Mouse (Mus musculus): ENCODE data around the gene Pgm5. TPM values are rescaled to one million over a fixed set of nuclear protein-coding genes. Genes with fewer than 3 reads are reported as not detected.
"Not testable (repeated sequence)": the region's sequence is repeated elsewhere in the genome, so short reads cannot be mapped to it uniquely, and the experiment has no call there.

Pgm5 gene
- polyA plus RNA-seq, 1 experiment, result 0.44 TPM

DNA sequence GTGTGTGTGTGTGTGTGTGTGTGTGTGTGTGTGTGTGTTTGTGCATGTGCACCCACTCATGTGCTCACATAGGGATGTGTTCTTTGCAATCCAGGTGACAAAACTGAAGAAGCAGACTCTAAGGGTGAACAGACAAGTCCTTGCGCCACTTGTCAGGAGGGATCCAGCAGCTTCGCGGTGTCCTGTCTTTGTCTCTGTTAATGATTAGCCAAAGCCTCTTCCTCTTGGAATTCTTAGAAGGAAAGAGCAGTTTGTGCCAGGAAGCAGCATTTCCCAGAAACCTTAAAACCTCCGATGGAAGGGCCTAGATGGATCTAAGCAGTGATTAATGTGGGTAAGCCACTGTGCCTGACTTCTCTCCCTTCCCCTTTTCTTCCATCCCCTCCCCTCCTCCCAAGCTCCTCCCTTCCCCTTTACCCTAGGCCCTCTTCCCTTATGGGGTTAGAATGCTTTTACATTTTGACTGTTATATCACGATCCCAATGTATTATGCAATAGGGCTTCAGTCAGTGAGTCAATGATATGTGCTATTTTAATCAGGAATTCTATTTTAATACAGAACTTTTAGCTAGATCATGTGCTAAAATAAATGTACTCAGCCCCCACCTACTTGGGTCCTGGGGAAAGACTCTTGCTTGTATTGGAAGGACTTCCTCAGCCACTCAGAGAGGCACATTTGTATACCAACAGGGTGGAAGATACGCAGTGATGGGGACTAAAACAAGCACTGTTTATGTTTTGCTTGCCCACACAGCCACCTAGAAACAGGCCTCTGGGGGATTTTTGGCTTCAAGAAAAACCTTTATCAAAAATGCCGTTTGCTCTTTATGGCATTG lies 154.4 kb downstream of the Pgm5 start:
- 77% methylated on average over 7 of the region's 7 CpGs for WGBS

DNA sequence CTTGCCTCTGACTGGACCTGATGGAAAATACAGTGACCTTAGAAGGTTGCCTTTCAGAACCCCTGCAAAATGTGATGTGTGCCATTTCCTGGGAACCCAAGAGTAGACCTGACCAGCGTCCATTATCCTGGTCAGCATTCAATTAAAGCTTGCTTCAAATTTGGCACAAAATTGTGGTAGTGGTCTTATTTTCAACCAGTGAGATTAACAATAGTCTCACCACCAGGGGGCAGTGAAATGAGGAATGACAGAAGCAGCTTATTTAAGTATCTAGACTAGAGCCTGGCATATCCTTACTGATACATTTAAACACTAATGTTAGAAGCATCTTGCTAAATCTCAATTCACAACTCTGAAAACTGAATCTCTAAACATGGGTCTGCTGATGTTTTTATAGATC lies 156.3 kb downstream of the Pgm5 start:
- Histone ChIP-seq H3K4me3 (ENCODE audit: extremely low read depth, insufficient read depth, insufficient read length) (no peak overlapping the region), H3K36me3 (ENCODE audit: control insufficient read depth, insufficient read depth, low read length) (no peaks in the 10 kb centered on the region), H3K4me1 (ENCODE audit: control insufficient read depth, insufficient read depth, insufficient read length) (no peaks in the 10 kb centered on the region), H3K27me3 (ENCODE audit: control insufficient read depth, insufficient read depth, low read length) (no peaks in the 10 kb centered on the region), H3K27ac (ENCODE audit: insufficient read depth, low read length) (no peak overlapping the region)
- 77% methylated on average over 1 of the region's 1 CpGs for WGBS
- TF ChIP-seq CTCF (IDR thresholded peaks at IDR 0.05; ENCODE audit: extremely low read depth, insufficient read depth, insufficient read length, insufficient replicate concordance) (no peak), POLR2A (IDR thresholded peaks at IDR 0.05; ENCODE audit: low read depth, low read length) (no peak)
- no peak for DNase-seq (ENCODE audit: low read depth in 1 of 2, low spot score in 2 of 2)

More for the DNA sequence above, 154.4 kb downstream of the Pgm5 start:
- Histone ChIP-seq H3K27ac (ENCODE audit: insufficient read depth, low read length) (no peak overlapping the region), H3K36me3 (ENCODE audit: control insufficient read depth, insufficient read depth, low read length) (no peaks in the 10 kb centered on the region), H3K27me3 (ENCODE audit: control insufficient read depth, insufficient read depth, low read length) (no peaks in the 10 kb centered on the region), H3K4me3 (ENCODE audit: extremely low read depth, insufficient read depth, insufficient read length) (no peak overlapping the region), H3K4me1 (ENCODE audit: control insufficient read depth, insufficient read depth, insufficient read length) (no peaks in the 10 kb centered on the region)
- no peak for DNase-seq (ENCODE audit: low read depth in 1 of 2, low spot score in 2 of 2)
- TF ChIP-seq POLR2A (IDR thresholded peaks at IDR 0.05; ENCODE audit: low read depth, low read length) (no peak), CTCF (IDR thresholded peaks at IDR 0.05; ENCODE audit: extremely low read depth, insufficient read depth, insufficient read length, insufficient replicate concordance) (no peak)

- no peak overlapping the region for H3K4me3 ChIP-seq (ENCODE audit: extremely low read depth, insufficient read depth, insufficient read length)
- H3K36me3 ChIP-seq (ENCODE audit: control insufficient read depth, insufficient read depth, low read length), result no peaks in the 10 kb centered on the region
- no peaks in the 10 kb centered on the region for H3K4me1 ChIP-seq (ENCODE audit: control insufficient read depth, insufficient read depth, insufficient read length)
- H3K27ac ChIP-seq (ENCODE audit: insufficient read depth, low read length), result no peak overlapping the region
- TF ChIP-seq POLR2A (IDR thresholded peaks at IDR 0.05; ENCODE audit: low read depth, low read length), result no peak
- TF ChIP-seq CTCF (IDR thresholded peaks at IDR 0.05; ENCODE audit: extremely low read depth, insufficient read depth, insufficient read length, insufficient replicate concordance), result no peak
- 84% methylated on average over 2 of the region's 2 CpGs for WGBS
- H3K27me3 ChIP-seq (ENCODE audit: control insufficient read depth, insufficient read depth, low read length), result no peaks in the 10 kb centered on the region
- no peak for DNase-seq (ENCODE audit: low read depth in 1 of 2, low spot score in 2 of 2)
These were observed 157.3 kb downstream of the Pgm5 start for GRCm38 (mm10) chr19:24704326-24704725.

DNA sequence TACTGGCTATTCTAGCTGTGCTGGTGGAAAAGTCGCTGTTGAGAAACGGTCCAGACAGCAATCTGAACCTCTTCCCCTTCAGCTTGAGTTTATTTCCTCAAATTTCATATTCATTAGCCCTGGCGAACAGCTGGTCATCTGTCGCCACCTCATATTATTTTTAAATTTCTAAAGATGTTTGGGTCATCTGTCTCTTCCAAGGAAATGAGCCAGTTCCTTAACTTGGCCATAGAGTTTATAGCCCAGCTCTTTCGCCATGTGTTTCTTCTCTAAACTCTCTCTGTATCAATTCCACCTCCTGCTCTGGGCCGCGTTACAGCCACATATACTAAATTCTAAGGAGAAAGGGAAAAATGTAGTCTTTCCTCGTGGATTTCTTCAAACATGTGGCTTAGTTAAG lies 158.0 kb downstream of the Pgm5 start:
- Histone ChIP-seq H3K27ac (ENCODE audit: insufficient read depth, low read length) (no peak overlapping the region), H3K27me3 (ENCODE audit: control insufficient read depth, insufficient read depth, low read length) (no peaks in the 10 kb centered on the region), H3K4me3 (ENCODE audit: extremely low read depth, insufficient read depth, insufficient read length) (no peak overlapping the region), H3K4me1 (ENCODE audit: control insufficient read depth, insufficient read depth, insufficient read length) (no peaks in the 10 kb centered on the region), H3K36me3 (ENCODE audit: control insufficient read depth, insufficient read depth, low read length) (no peaks in the 10 kb centered on the region)
- 60% methylated on average over 8 of the region's 8 CpGs for WGBS
- no peak for TF ChIP-seq POLR2A (IDR thresholded peaks at IDR 0.05; ENCODE audit: low read depth, low read length)
- no peak for TF ChIP-seq CTCF (IDR thresholded peaks at IDR 0.05; ENCODE audit: extremely low read depth, insufficient read depth, insufficient read length, insufficient replicate concordance)
- no peak for DNase-seq (ENCODE audit: low read depth in 1 of 2, low spot score in 2 of 2)

DNA sequence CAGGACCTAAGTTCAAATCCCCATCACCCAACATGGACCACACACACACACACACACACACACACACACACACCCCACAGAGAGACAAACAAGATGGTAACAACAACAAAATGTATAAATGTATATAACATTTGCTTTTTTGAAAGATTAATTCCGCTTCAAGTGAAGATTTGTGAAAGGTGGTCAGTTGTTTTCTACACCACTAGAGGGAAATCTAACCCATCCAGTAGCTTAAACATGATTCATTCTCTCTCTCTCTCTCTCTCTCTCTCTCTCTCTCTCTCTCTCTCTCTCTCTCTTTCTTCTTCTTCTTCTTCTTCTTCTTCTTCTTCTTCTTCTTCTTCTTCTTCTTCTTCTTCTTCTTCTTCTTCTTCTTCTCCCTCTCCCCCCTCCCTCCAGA lies 158.5 kb downstream of the Pgm5 start:
- H3K27ac ChIP-seq (ENCODE audit: insufficient read depth, low read length); H3K4me3 ChIP-seq (ENCODE audit: extremely low read depth, insufficient read depth, insufficient read length); H3K27me3 ChIP-seq (ENCODE audit: control insufficient read depth, insufficient read depth, low read length); H3K36me3 ChIP-seq (ENCODE audit: control insufficient read depth, insufficient read depth, low read length); DNase-seq (ENCODE audit: low read depth in 1 of 2, low spot score in 2 of 2); H3K4me1 ChIP-seq (ENCODE audit: control insufficient read depth, insufficient read depth, insufficient read length): not testable (repeated sequence)
- 89% methylated on average over 1 of the region's 1 CpGs for WGBS

- 85% methylated on average over 8 of the region's 8 CpGs for WGBS
- H3K4me1 ChIP-seq (ENCODE audit: control insufficient read depth, insufficient read depth, insufficient read length), result no peaks in the 10 kb centered on the region
- H3K4me3 ChIP-seq (ENCODE audit: extremely low read depth, insufficient read depth, insufficient read length), result no peak overlapping the region
- peak in 1 of 2 experiments; percentile 14 for DNase-seq (ENCODE audit: low read depth in 1 of 2, low spot score in 2 of 2)
- TF ChIP-seq POLR2A (IDR thresholded peaks at IDR 0.05; ENCODE audit: low read depth, low read length), result no peak
- no peak for TF ChIP-seq CTCF (IDR thresholded peaks at IDR 0.05; ENCODE audit: extremely low read depth, insufficient read depth, insufficient read length, insufficient replicate concordance)
- H3K27ac ChIP-seq (ENCODE audit: insufficient read depth, low read length), result no peak overlapping the region
- H3K36me3 ChIP-seq (ENCODE audit: control insufficient read depth, insufficient read depth, low read length), result no peaks in the 10 kb centered on the region
- H3K27me3 ChIP-seq (ENCODE audit: control insufficient read depth, insufficient read depth, low read length), result no peaks in the 10 kb centered on the region
These were observed 159.9 kb downstream of the Pgm5 start for GRCm38 (mm10) chr19:24701716-24702115.

DNA sequence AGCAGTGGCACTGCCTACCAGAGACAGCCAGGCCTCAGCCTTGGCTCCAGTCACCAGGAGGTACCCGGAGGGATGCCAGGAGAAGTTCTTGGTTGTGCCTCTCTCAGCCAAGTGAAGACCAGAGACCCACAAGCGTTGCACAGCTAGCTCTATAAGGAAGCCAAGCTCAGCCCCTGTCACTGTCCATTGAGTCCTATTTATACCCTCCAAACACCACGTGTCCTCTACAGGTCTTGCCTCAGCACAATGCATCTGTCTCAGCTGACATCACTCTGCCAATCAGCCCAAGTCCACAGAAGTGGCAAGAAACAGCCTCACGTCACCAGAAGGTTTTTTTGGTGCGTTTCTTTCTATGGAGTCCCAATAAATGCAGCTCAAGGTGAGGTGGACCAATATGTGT lies 161.0 kb downstream of the Pgm5 start:
- H3K4me3 ChIP-seq (ENCODE audit: extremely low read depth, insufficient read depth, insufficient read length), result no peak overlapping the region
- no peaks in the 10 kb centered on the region for H3K36me3 ChIP-seq (ENCODE audit: control insufficient read depth, insufficient read depth, low read length)
- TF ChIP-seq CTCF (IDR thresholded peaks at IDR 0.05; ENCODE audit: extremely low read depth, insufficient read depth, insufficient read length, insufficient replicate concordance), result no peak
- TF ChIP-seq POLR2A (IDR thresholded peaks at IDR 0.05; ENCODE audit: low read depth, low read length), result no peak
- H3K27me3 ChIP-seq (ENCODE audit: control insufficient read depth, insufficient read depth, low read length), result no peaks in the 10 kb centered on the region
- no peak overlapping the region for H3K27ac ChIP-seq (ENCODE audit: insufficient read depth, low read length)
- no peak for DNase-seq (ENCODE audit: low read depth in 1 of 2, low spot score in 2 of 2)
- no peaks in the 10 kb centered on the region for H3K4me1 ChIP-seq (ENCODE audit: control insufficient read depth, insufficient read depth, insufficient read length)
- WGBS, result 79% methylated on average over 5 of the region's 5 CpGs
